Mouse (Mus musculus) R1 (cell line): ENCODE measurements at regions not wholly inside any gene's neighbourhood (a gene's known extent, or its start where the extent isn't known, plus 50 kb on each side); places are given as distances from the start of the nearest gene placed in this dataset.

ENCODE experiments used
- DNase-seq: peaks from one replicate; pipeline ENCODE4 v3.0.0-alpha.2; 2018; ENCODE audit warnings: low read depth, low spot score

- no peak for DNase-seq
Observed at GRCm38 (mm10) chr1:176683146-176683545, 130.7 kb downstream of the Cep170 start.

- DNase-seq: peak; percentile 54
Observed at GRCm38 (mm10) chr1:176681971-176682370, 131.9 kb downstream of the Cep170 start.

GRCm38 (mm10) chr1:176675184-176675583 is 138.7 kb downstream of the Cep170 start:
- no peak for DNase-seq

GRCm38 (mm10) chr1:176671081-176671480 is 142.8 kb downstream of the Cep170 start:
- no peak for DNase-seq

- no peak for DNase-seq
Observed at GRCm38 (mm10) chr1:176667552-176668306, 146.1 kb downstream of the Cep170 start.

- no peak for DNase-seq
Observed at GRCm38 (mm10) chr1:176660286-176660685, 153.6 kb downstream of the Cep170 start.

- DNase-seq: peak; percentile 73
Observed at GRCm38 (mm10) chr1:176658639-176659038, 155.2 kb downstream of the Cep170 start.

GRCm38 (mm10) chr1:176655487-176656333 is 158.2 kb downstream of the Cep170 start:
- no peak for DNase-seq

GRCm38 (mm10) chr1:176644248-176644647 is 169.6 kb downstream of the Cep170 start:
- peak; percentile 89 for DNase-seq

- DNase-seq: no peak
Observed at GRCm38 (mm10) chr1:176623171-176623570, 190.7 kb downstream of the Cep170 start.

GRCm38 (mm10) chr1:176622213-176622612 is 191.7 kb downstream of the Cep170 start:
- no peak for DNase-seq

- DNase-seq: no peak
Observed at GRCm38 (mm10) chr1:176621285-176621684, 192.6 kb downstream of the Cep170 start.

- DNase-seq: no peak
Observed at GRCm38 (mm10) chr1:176618896-176619295, 195.0 kb downstream of the Cep170 start.

- no peak for DNase-seq
Observed at GRCm38 (mm10) chr1:176615673-176616072, 198.2 kb downstream of the Cep170 start.

GRCm38 (mm10) chr1:176594312-176594711 is 219.6 kb downstream of the Cep170 start:
- no peak for DNase-seq

- no peak for DNase-seq
Observed at GRCm38 (mm10) chr1:176588144-176588543, 225.7 kb downstream of the Cep170 start.

GRCm38 (mm10) chr1:176573703-176574102 is 240.2 kb downstream of the Cep170 start:
- no peak for DNase-seq

GRCm38 (mm10) chr1:176558457-176559415 is 255.1 kb downstream of the Cep170 start:
- DNase-seq: no peak

GRCm38 (mm10) chr1:176534417-176534816 is 259.3 kb upstream of the Pld5 start:
- DNase-seq: no peak

GRCm38 (mm10) chr1:176529037-176529436 is 253.9 kb upstream of the Pld5 start:
- peak; percentile 12 for DNase-seq

- DNase-seq: no peak
Observed at GRCm38 (mm10) chr1:176511467-176511866, 236.4 kb upstream of the Pld5 start.

- no peak for DNase-seq
Observed at GRCm38 (mm10) chr1:176505441-176505840, 230.3 kb upstream of the Pld5 start.
